Mouse (Mus musculus) kidney, postnatal 10 days (tissue): ENCODE data around the gene Fkbp15.

ENCODE experiments used
- DNase-seq: peaks from one replicate; pipeline ENCODE4 v3.0.0; 2021; ENCODE audit warnings: mixed read lengths

The Fkbp15 gene

GRCm38 (mm10) chr4:62360088-62360804, at the start of gene Fkbp15, which contains the start of gene Slc31a1:
Gene Fkbp15, minus strand, starts transcription at chr4:62360548.
Gene Slc31a1, plus strand, starts transcription at chr4:62360727.
- DNase-seq = peak; percentile 97

DNA sequence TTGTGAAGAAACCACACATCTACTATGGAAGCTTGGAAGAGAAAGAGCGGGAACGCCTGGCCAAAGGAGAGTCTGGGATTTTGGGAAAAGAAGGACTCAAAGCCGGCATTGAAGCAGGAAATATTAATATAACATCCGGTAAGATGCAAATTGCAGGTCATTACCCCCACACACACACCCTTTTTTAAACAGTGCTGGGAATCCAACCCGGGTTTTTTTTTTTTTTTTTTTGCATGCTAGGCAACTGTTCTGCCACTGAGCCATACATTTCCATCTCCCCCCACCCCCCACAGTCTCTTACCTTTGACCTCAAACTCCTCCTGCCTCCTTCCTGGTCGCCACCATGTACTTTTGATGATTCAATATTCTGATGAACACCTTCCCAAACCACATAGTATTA, 49.3 kb upstream of the Fkbp15 start:
- no peak for DNase-seq

- peak; percentile 99 for DNase-seq
Measured at GRCm38 (mm10) chr4:62408601-62409282, 48.4 kb upstream of the Fkbp15 start, which contains the start of the genes Cdc26 and Prpf4. Gene Cdc26, minus strand, starts transcription at chr4:62408642. Gene Prpf4, plus strand, starts transcription at chr4:62408797.

GRCm38 (mm10) chr4:62407730-62408582, 47.6 kb upstream of the Fkbp15 start:
- DNase-seq = peak; percentile 76

DNA sequence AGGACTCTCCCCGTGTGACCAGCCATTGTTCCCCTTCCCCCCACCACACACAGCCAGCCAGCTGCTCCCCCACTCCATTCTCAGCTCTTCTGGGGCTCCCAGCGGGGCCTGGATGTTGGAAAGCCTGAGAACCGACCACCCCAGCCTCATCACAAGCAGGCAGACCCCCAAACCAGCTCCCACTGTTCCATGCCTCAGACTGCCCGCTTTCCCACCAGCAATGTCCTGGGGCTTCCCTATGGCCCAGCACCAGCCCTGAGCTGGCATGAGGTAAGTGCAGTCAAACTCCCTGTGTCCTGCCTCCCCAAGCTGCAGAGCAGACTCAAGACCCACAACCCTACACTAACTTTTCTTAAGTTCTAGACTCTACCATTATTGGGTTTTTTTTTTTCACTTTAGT, 45.8 kb upstream of the Fkbp15 start:
- no peak for DNase-seq

DNA sequence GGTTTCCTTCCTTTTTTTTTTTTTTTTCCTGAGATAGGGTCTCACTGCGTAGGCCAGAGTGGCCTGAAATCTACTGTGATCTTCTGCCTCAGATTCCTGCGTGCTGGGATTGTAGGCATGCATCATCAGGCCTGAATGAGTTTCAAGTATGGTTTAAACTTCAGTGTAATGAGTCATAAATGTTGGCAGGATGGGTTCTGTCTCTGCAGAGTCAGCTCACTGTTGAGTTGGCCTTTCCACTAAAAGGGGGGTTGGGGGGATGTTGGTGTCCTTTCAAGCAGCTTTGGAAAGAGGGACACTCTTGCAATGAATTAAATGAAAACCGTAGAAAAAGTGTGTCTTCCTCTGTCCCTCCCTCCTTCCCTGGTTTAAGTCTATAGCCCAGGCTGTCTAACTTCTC, 38.6 kb upstream of the Fkbp15 start:
- no peak for DNase-seq

GRCm38 (mm10) chr4:62397616-62398365, 37.4 kb upstream of the Fkbp15 start:
- no peak for DNase-seq

DNA sequence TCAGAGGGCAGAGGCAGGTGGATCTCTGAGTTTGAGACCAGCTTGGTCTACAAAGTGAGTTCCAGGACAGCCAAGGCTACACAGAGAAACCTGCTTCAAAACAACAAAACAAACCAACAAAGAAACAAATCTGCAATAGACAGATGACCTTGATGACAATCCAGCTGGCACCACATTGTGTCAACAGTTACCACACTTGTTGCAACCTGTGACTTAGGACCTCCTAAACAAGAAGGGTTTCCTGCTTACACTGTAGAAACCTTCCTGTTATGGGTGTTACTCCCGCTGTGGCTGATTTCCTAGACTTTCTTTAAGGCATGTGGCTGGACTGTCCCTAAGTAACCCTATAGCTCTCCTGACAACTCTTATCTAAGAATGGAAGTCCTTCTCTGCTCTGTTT, 35.5 kb upstream of the Fkbp15 start:
- DNase-seq = no peak

DNA sequence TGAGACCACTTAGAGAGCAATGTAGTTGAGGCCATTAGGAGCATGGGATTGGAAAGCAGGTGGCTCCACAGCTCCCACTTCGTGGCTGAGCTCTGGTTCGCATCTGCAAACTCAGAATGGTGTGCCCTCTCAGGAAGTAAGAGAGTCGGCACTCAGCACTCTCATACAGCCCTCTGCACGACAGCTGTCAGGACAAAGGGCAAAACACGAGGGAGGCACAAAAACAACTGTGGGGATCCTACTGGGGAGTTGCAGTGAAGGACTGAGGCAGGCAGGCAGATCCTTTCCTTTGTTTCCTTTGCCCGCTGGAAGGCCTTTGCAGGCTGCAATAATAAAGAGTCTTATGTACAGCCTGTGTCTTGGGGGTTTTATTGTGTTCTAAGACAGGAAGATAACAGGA, 33.1 kb upstream of the Fkbp15 start:
- DNase-seq = no peak

DNA sequence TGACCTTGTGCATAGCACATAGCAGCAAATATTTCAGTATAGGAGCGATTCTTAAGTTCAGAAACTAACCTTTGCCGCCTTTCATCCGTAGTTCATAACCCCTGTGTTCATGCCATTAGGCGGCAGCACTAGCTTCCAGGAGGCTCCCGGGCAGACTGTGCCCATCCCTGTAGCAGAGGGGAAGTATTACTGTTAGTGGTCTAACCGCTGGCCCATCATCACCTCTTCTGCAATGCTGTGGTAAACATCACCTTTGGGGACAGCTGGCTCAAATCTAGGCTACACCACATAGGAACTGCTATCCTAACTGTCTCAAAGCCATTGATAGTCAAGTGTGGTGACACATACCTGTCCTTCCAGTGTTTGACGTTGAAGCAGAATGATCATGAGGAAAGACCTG, 31.5 kb upstream of the Fkbp15 start:
- no peak for DNase-seq

DNA sequence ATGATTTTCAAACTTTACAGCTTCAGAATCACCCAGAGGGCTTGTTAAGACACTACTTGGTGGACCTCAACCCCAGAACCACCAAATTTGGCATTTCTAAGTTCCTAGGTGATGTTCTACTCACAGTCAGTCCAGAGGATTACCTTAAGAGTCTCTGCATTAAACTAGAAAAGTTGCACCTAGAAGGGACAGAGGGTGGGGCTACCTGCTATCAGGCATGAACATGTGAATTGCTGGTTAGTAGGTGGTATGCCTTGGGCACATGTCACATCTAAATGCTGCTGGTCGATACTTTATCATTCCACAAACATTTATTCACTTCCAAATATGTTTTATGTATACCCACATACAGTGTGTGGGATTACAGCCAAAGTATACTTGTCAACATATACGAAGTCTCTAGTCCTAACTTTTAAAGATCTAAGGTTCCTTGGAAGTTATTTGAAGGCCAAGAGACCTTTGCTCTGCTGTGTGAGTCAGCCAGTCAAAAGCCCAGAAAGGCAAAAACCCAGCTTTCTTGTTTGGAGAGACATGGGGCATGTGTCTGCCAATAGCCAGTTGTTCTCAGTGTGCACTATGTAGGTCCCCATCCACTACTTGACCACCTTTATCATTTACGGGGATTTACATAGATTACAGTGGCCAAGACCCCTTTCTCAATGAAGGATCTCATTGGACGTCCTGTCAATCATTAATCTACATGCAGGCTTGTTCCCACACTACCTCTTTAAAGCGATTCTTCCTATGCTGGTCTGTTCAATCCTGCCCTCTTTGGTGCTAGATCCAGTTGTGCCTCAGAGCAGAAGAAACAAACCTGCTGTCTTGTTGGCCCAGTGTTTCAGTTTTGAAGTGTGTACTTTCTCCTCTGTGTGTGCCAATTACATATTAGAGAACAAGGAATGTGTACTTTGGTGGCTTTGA, 29.5 kb upstream of the Fkbp15 start:
- no peak for DNase-seq

DNA sequence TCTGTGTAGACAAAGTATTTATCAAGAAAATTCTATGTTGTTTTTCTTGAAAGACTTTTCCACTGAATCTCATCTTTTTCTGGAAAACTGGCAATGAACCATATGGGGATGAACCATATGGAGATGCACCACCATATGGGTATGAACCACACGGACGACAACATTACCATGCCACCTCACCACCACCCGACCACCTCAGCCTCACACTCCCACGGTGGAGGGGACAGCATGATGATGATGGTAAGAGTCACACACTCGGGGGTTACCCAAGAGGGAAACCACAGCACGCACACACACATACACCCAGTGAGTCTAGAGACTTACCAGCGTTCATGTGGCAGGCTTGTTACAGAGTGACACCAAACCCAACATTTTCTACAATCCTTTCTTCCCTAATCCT, 25.1 kb upstream of the Fkbp15 start:
- no peak for DNase-seq

- DNase-seq = no peak
Measured at GRCm38 (mm10) chr4:62384159-62384558, 23.8 kb upstream of the Fkbp15 start.

- no peak for DNase-seq
Measured at GRCm38 (mm10) chr4:62383752-62384151, 23.4 kb upstream of the Fkbp15 start.

DNA sequence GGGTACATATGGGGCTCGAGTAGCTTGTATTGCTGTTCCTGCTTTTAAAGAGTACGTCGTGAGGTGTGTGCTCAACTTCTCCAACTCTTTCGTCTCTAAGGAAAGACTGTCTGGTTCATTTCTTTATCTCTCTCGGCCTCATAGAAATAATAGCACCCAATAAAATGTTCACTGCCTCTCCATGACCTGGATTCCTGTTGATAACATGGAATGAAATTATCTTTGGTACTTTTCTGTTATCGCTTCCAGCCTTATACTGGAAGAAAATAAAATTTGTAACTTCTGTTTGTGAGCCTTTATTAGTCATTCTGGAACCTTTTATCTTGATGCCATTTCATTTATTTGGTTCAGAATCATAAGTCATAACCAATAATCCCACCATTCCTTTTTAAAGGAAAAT, 22.9 kb upstream of the Fkbp15 start:
- DNase-seq = no peak

DNA sequence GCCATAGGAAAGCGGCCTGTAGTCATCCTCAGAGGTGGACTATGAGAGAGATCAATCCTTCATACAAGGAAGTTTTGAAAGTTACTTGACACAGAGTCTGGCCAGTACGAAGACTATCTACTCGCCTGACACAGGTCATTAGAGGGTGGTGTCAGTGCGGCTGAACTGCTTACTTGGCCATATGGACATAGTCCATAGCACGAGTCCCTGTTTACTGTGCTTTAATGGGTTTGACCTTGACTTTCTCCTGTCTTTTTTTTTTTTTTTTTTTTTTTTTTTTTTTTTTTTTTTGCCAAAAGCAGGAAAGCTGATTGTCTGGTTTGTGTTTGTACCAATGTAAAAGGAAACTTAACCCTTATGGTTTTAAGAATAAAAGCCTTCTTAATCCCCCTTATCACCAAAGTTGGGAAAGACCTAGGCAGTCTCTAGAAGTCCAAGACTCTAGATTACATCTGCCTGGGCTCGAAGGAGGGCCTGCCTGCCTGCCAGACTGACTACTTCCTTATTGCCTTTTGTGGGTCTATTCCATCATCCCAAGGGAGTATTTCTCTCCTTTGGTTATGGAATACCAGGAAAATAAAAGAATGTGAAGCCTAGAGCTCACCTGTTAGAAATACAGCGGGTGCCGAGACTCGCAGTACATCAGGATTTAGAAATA, 19.5 kb upstream of the Fkbp15 start:
- DNase-seq = no peak

GRCm38 (mm10) chr4:62376123-62376522, 15.8 kb upstream of the Fkbp15 start:
- DNase-seq = no peak

DNA sequence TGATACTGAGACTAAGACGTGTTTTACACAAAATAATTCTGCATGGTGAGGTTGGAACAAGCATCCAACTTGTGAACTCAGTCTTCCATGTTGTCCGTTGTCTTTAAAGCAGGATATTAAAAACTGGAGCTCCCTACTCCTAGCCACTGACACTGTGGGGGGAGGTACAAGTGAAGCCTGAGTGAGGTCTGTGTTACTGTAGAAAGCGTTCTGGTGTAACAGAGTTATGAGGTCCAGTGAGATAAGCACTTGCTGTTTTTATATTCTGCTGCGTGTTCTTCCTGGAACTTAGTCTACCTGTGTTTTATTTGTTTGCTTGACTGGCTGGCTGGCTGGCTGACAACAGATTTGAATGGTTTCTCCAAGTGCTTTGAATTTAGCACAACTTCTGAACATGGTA, 14.0 kb upstream of the Fkbp15 start:
- no peak for DNase-seq

DNA sequence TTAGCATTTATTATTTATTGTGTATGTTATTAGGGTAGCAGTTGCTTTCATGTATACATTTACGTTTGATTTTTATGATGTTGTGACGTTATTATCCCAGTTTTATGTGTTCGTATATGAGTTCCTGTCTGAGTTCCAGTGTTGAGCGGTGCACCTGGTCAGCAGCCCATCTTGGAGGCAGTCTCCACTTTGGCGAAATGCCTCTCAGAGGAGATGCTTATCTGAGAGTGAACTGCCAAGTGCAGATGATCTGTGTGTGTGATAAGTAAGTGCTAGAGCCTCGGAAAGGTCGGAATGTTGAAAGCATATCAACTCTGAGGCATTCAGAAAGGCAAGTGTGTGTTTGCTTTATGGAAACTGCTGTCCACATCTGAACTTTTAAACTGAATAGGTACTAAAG, 13.3 kb upstream of the Fkbp15 start:
- no peak for DNase-seq

DNA sequence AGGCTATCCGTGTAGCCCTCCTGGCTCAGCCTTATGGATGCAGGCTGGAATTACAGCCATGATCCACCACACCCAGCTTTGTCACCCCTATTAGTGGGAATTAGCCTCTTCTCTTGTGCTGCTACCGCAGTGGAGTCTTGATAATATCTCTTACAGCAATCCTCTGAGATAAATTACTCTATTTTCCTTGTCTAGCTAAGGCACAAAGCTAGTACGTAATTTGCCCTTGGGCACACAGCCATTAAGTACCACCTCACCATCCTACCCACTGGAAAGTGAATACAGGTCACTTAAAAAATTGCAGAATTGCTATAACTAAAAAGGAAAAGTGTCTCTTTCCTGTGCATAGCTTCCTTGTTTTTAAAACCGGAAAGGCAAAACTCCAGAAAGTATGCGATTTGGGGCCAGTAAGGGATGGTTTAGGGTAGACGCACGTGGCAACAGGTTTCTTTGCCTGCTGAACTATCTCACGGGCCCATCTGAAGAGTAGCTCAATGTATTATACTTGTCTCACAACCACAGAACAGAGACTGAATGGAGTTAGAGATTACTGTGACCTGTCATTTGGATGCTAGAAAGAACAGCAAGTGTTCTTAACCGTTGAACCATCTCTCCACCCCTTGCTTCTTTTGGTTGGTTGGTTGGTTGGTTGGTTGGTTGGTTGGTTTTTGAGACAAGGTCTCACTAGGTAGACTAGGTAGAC, 12.6 kb upstream of the Fkbp15 start:
- no peak for DNase-seq
